Mouse (Mus musculus) lung, postnatal 14 days (tissue): ENCODE measurements around the gene Poc1b.
"Not testable (repeated sequence)": the region's sequence is repeated elsewhere in the genome, so short reads cannot be mapped to it uniquely, and the experiment has no call there.

ENCODE experiments used
- DNase-seq: peaks from one replicate; pipeline ENCODE4 v3.0.0; 2021

Poc1b gene

DNA sequence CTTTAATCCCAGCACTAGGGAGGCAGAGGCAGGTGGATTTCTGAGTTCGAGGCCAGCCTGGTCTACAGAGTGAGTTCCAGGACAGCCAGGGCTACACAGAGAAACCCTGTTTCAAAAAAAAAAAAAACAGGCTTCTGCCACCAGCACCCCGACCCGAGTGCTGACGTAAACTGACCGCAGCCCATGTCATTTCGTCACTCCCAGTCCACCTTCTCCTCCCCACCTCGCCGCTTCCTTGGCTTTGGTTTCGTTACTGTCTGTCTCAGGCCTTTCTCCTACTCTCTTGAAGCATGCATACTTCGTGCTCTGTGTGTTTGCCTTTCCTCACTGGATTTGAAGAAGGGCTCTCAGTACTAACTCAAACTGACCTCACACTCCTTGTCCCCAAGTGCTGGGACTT lies 50.9 kb downstream of the Poc1b start:
- DNase-seq = not testable (repeated sequence)

DNA sequence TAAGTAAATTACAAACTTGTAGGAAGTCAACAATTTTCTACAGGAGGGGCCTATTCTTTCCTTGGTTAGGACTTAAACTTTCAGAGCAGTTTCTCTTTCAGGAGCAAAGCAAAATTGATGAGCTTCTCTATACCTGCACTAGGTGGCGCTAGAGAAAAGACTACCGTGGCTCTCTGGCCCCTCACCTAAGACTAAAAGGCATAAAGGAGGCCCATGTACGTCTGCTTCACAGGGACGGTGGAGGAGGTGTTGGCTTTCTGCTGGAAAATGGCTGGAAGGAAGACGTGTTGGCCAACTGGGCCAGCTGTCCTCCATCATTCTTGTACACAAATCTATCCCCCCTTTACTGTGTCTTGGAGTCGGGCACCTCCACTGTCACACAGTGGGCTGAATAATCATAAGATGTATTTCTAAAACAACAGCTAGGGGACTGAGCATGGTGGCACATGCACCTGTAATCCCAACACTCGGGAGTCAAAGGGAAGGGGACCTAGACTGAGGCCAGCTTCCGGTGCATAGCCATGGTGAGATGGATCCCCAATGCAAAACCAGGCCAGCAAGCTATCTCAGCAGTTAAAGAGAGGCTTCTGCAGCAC lies 55.2 kb downstream of the Poc1b start:
- DNase-seq = peak; percentile 51

DNA sequence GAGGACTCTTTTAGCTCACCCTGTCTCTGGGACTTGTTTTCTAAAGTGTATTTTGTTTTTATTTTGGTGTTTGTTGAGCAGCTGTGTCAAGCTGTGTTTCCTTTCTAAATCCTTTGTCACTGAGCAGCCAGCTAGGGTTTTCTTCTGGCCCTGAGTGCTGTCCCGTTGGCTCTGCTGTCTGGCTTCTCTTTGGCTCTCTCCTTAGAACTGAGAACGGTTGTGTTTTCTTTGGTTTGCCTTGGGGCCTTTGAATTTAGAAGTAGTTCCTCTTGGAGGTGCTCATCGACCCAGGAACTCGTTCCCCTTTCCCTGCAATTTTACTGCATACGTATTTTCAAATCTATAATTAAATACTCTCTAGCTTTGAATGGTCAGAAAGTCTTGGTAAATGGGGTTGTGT lies 56.2 kb downstream of the Poc1b start:
- DNase-seq = no peak

DNA sequence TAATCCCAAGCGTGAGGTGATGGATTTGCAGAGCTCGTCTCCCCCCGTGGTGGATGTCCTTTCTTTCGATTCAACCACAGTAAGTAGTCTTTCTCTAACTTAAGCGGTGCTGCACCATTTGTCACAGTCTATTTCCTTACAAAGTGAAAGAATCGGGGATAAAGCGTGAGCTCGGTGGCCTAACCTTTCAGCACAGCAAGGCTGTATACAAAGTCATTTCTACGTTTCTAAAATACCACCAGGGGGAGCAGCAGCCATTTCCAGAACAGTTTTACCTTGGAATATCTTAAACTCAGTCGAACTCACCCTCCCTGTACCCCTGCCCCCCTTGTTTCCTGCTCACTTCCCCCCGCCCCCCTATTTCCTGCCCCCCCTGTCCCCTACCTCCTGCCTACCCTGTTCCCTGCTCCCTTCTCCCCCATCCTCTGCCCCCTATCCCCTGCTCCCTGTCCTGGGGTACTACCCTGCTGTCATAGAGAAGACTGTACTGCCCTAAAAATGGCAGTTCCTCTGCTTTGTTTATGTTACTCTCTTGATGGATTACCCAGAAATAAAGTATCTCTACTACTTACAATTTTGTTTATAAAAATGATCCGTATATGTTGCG lies 58.1 kb downstream of the Poc1b start:
- DNase-seq = peak; percentile 58

DNA sequence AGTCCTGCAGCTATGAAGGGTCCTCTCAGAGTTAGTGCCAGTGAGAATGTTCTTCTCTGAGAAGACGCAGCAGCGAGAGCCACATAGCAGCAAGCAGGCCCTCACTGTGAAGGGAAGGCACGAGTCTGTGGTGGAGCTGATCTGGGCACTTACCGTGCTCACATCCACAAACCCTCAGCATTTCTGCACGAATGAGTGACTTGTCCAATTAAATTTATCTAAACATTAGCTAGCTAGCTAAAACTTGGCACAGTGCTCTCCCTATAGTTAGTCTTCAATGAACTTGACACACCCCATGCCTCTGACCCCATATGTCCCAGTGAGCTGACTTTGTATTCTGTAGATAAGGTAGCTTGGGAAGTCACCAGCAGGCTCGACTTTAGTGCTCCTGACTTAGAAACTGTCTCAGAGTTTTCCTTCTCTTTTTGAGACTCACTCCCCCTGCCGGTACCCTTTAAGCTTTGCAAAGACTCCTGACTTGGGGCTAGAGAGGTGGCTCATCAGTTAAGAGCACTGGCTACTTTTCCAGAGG lies 59.0 kb downstream of the Poc1b start:
- DNase-seq = peak; percentile 42

DNA sequence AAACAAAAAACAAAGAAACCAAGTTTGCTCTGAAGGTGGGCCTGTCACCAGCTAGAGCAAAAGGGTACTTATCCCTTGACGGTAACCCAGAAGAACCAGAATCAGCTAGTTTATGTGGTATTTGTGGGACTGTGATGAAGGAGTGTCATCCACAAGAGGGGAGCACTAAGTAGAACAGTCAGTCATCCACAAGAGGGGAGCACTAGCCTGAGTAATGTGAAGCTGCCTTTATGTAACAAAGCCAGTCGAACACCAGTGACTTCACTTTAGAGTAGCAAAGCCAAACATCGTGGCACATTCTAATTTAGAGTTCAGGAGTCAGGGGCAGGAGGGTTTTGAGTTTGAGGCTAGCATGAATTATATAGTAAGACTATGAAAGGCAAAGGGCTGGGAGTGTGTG lies 59.6 kb downstream of the Poc1b start:
- DNase-seq = no peak

DNA sequence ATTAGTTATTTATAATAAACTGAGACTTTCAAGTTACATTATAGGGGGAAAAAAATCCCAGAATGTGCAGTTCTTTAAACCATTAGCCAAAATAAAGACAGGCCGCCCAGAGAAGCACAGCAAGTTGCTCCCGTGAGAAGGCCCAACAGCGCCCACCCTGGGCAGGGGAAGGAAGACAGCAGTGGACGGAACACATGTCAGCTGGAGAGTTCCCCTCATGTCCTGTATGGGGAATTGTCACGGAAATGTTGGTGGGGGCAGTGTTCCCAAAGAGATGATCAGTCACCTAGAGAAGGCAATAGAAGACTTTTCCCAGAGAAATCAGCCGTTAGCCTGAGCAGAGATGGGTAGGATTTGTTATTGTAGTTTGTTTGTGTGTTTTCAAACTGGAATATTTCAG lies 61.6 kb downstream of the Poc1b start:
- DNase-seq = no peak

DNA sequence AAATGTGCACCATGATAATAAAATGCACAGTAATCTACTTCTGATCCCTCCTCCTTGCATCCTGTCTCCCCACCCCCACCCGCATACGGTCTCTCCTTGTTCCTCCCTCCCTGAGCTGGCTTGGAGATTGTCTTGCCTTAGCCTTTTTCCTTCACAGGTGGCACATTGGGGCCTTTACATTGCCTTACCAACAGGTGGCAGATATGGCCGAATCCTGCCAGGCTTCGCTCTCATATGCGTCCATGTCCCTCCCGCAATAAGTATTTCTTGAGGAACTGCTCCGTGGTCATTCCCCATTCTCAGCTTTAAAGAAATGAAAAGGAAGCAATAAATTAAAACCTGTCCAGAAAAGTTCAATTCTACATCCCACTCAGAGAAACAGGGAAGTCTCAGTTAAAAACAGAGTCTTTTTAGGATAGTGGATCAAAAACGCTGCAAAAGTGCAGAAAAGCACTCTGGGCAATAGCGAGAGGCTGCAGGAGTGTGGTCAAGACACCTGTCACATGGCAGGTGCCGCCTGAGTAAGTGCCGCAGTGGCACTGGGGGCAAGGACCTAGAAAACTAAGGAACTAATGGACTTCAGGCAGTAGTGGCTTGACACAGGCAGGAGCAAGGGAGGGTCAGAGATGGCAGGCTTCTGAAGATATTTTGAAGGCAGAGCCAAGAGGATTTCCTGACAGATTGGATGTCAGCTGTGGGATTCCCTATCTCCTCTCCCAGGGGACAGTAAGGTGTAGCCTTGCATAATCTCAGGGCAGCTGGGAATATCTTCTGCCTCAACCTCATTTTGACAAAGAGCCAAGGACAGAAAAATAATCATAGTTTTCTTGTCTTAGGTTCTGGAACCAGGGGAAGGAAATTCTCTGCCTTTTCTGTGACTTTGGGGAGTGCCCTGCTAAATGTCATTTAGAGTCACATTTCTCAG lies 62.3 kb downstream of the Poc1b start:
- peak; percentile 47 for DNase-seq

DNA sequence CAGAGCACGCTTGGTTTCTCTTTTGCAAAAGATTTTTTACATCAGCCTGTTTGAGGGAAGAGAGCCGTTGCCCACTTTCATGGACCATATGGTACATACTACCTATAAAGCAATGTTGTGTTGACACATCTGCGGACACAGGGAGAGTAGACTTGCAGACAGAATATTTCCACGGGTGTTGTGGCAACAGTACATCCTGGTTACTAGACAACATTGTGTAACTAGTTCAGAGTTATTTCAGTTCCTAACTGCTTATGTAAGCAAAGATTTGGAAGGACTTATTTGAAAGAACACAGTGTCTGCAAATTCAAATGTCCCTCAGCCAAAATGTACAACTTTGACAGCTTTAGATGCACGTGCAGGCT lies 62.9 kb downstream of the Poc1b start:
- peak; percentile 48 for DNase-seq

DNA sequence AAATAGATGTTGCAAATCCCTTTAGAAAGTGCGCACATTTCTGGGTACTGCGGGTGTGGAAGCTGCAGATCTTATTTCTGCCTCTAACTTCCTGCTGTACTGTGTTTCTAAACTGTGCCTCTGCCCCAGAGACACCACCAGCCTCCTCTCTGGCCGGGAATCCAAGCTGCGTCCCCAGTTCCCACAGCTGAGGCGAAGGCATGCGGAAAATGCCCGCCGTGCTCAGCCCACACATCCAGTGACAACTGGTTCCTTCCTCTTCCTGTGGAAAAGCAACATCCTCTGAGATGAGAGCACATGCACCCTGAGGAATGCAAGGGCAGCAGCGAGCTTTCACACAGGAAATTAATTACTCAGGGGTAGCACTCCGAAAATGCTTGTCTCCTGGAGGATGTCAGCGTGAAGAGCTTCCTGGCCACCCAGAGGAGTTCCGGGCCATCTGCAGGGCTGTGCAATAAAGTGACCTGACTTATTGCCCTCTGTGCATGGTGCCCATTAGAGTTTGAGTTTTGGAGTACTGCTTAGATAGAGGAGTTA lies 65.2 kb downstream of the Poc1b start:
- DNase-seq = peak; percentile 72

DNA sequence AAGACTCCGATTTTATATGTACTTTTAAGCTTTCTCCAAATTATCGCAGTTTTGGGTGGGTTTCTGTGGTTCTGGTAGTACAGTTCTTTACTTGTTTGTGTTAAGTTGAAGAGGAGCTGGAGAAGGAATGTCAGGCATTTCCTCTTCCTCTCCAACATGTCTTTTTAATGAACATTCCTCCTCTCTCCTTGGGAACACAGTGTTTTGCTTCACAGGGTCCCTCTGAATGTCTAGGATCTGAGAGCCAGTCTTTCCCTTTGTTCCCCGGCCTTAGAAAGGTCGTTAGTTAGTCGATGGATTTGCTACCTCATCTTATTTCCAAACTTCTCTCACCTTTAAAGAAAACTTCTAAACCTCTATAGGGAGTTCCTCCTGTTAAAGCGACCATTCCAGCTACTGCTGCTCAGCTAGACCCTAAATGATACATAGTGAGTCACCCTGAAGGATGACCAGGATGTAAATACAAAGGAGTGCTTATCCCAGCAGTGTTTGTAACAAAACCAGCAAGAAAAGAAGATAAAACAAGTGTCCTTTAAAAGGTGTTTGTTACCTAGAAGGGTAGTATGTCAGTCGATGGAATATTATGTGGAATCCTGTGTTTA lies 66.2 kb downstream of the Poc1b start:
- no peak for DNase-seq

DNA sequence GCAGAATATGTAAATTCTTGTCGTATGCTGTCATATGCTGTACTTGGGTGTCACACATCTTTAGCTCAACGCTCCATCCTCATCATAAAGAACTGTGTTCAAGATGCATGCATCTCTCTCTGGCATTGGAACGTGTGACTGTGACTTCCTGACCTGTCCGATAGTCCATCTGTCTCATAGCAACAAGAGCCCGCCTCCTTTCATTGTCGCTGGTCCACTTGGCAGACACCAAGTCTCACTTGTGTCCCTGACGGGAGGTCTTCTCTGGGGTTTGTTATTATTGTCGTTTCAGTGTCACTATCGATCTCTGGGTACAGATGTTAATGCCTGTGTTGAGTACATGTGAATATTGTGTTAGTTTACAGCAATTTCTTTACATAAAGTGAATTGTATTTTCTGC lies 70.1 kb downstream of the Poc1b start:
- DNase-seq = no peak

DNA sequence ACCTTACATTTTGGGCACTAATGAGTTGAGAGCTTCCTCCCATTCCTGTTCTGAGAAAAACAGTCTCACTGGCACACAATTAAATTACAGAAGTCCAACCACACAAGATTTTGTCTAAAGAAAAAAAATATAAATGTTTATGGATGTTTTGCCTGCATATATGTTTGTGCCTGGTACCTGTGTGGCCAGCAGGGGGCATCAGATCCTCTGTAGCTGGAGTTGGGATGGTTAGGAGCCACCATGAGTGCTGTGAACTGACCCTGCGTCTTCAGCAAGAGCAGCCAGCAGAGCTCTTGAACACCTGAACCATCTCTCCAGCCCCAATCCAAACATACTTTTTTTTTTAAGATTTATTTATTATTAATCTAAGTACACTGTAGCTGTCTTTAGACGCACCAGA lies 71.3 kb downstream of the Poc1b start:
- DNase-seq = no peak

DNA sequence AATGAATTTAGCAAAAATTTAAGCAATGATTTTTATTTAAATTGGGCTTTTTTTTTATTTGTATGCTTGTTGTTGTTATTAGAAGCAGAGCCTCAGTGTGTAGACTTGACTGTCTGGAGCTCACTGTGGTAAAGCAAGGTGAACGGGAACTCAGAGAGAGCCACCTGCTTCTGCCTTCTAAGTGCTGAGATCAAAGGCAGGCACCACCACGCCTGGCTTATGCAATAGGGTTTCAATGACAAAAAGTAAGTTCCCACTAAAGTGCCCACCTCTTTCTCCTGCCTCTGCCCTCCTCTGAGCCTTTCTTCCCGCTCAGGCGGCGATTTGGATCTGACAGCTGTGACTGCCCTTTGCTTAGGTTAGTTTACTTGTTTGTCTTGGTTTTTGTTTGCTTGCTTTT lies 72.3 kb downstream of the Poc1b start:
- DNase-seq = no peak

DNA sequence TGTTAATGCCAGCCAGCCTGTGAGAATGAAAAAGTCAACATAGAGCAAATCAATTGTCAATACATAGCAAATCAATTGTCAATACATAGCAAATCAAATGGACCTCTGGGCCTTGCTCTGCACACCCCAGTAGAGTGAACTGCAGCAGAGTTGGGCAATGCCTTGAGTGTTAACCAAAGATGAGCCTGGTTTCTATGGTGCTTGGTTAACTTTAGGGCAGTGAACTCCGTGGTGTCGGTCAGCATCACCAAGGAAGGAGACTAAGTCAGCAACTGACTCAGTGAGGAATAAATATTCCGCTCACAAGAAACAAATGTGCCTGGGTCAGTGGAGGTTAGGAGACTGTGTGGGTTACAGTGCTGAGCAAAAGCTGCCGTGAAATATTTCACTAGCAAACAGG lies 72.7 kb downstream of the Poc1b start:
- no peak for DNase-seq

DNA sequence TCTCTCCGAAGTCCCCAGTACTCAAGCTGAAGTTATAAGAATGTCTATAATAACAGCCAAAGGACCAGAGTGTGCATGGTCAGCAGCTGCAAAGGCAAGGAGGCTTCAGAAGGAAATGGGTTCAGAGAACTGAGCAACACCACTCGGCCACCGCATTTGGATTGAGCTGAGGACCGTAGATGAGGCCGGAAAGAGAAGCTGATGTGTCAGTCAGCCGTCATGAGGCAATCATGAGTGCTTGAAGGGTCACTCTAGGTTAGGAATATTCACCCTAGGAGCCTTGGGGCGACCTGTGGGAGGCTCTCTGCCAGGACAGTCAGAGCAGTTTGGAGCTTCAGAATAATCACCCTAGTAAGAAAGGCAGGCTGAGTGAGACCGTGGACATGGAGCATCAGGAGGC lies 74.7 kb downstream of the Poc1b start:
- no peak for DNase-seq

DNA sequence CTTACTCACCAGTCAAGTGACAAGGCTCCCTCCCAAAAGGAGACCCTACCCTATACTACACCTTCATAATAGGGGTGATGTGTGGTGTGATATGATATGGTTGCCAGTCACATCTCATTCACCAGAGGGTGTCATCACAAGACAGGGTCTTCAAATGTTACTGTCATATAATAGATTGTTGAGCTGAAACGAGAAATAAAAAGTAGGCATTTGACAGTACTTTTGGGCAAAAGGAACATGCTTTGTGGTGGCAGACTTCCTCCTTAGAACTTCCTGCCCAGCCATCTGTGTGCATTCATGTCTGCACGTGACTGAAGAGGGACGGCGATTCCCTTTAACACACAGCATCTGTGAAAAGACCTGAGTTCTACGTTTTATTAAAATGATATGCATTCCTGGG lies 75.3 kb downstream of the Poc1b start:
- no peak for DNase-seq

DNA sequence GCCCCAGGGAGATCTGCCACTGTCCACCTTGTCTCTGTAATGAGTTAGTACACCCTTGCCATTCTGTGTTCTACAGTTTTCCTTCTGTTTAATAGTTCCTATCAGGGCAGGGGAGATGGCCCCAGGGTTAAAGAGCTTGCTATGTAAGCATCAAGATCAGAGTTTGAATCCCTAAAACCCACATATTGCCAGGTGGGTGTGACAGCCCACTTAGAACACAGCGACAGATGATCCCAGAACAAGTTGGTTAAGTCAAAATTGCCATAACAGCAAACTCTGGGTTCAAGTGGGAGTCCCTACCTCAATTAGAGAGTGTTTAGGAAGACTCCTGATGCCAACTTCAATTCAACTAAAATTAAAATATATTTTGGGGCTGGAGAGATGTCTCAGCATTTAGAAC lies 81.3 kb downstream of the Poc1b start:
- no peak for DNase-seq

DNA sequence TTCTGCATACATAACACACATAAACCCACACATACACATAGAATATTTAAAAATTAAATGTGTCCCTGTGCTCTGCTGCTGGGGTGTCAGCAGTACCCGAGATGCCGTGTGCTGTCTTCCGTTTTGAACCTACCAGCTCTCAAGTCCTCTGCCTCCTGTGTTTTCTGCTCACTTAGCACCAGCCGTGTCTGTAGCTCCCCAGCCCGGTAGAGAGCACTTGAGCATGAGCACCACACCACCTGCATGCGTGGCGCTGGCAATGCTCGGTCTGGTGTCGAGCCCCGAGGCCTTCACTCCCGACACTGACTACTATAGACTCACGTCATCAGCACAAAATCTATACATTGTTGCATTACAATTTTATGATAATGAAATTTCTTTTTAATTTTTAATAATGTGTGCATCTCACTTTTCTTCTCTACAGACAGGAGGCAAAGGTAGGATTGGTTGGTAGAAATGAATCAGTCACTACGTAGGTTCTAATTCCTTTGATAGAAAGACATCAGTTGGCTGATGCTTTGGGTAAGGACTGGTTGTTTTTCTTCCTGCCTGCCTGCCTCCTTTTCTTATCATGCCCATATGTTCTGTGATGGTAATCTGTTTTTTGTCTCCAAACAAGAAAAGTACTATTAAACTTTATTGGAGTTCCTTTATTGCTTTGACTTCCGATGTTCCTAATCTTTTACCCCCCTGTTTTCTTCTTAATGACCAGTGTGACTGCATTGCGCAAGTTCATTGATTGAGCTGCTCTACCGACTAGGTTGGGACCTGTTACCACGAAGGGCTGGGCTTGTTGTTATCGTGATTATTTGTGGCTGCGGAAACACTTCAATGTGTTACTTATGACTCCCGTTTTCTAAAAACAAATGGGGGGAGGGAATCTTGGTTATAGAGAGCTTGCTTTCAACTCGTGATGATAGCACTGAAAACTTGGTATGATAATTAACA lies 82.1 kb downstream of the Poc1b start:
- no peak for DNase-seq

DNA sequence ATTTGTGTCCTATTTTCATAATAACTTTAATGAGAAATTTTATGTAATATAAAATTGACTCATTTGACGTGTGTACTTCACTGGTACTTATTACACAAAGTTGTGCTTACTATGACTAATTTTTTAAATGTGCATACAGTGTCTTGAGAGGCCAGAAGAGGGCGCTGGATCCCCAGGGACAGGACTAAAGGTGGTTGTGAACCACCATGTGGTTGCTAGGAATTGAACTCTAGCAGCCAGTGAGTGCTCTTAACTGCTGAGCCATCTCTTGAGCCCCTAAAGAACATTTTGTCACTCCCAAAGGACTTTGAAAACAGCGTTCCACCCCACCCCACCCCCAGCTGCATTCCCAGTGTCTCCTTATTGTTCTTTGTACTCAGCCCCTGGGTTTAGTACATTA lies 84.0 kb downstream of the Poc1b start:
- peak; percentile 81 for DNase-seq

DNA sequence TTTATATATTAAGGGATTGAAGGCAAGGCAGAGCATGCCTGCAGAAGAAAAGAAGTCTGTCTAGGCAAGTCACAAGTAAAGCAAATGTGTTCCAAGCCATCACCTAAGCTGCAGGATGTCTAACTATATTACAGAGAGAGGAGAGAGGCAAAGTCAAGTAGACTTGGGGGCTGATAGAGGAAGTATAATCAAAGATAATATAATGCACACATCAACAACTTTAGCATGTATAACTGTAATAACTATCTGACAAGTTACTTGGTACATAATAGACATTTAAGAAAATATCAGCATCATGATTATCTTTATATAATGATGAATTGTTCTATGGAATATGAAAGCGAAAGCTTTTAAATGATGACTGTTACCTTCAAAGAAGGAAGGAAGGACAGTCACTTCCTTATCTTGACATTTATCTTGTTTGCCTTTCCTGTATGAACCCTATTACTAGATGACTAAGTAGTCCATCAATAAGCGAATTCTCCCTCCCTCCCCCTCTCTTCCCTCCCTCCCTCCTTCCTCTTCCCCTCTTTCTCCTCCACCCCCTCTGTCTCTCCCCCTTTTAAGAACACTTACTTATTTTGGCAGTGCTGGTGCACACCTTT lies 87.7 kb downstream of the Poc1b start:
- no peak for DNase-seq

DNA sequence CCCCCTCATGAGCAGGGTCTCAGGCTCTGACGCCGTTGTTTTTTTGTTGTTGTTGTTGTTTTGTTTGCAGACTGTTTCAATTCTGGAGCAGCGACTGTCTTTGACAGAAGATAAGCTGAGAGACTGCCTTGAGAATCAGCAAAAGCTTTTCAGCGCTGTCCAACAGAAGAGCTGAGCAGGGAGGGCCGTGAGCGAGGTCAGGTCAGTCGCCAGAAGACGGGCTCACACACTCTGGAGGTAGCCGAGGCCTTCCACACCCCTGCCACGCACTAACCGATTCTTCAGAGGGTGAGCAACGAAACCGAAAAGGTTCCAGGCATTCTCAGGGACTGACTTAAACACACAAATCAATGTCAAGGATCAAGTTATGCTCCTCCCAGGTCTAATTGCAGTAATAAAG lies 89.7 kb downstream of the Poc1b start:
- no peak for DNase-seq
